Mouse (Mus musculus) hindbrain, embryonic 14.5 days (tissue): ENCODE measurements around the gene Rab7. TPM values are rescaled to one million over a fixed set of nuclear protein-coding genes. Genes with fewer than 3 reads are reported as not detected.
A peak's percentile ranks its signal among the peaks of the same experiment; 100 is the strongest.

ENCODE experiments used
- ATAC-seq: fragments of 200-750 bp; cut with Nextera tagmentation; 2 replicates; pipeline ENCODE4 v1.8.0; 2017; ENCODE audit warnings: moderate number of reproducible peaks, mild to moderate bottlenecking, moderate TSS enrichment, moderate library complexity; ENCODE audit not compliant: low FRiP score
- DNase-seq: peaks from one replicate; pipeline ENCODE4 v3.0.0-alpha.2; 2015; ENCODE audit warnings: low spot score
- H3K27ac ChIP-seq: fragments of 300-500 bp; sonication (generic); 2 replicates; pipeline ENCODE4 v1.5.1; 2014; ENCODE audit warnings: mild to moderate bottlenecking, moderate library complexity
- H3K27me3 ChIP-seq: fragments of 300-500 bp; sonication (generic); 2 replicates; pipeline ENCODE4 v1.6.1; 2014; ENCODE audit warnings: mild to moderate bottlenecking, low read length, mixed read lengths; ENCODE audit not compliant: control insufficient read depth, insufficient read depth
- H3K36me3 ChIP-seq: fragments of 300-500 bp; sonication (generic); replicated peaks from 2 replicates; pipeline ENCODE4 v1.6.1; 2014; ENCODE audit not compliant: control insufficient read depth, insufficient read depth
- H3K4me1 ChIP-seq: fragments of 300-500 bp; sonication (generic); replicated peaks from 2 replicates; pipeline ENCODE4 v1.6.1; 2014; ENCODE audit warnings: antibody characterized with exemption, low read length, mixed read lengths; ENCODE audit not compliant: control insufficient read depth, insufficient read depth
- H3K4me2 ChIP-seq: fragments of 300-500 bp; sonication (generic); replicated peaks from 2 replicates; pipeline ENCODE4 v1.6.1; 2014; ENCODE audit warnings: mild to moderate bottlenecking, moderate library complexity
- H3K4me3 ChIP-seq: fragments of 300-500 bp; sonication (generic); replicated peaks from 2 replicates; pipeline ENCODE4 v1.5.1; 2014; ENCODE audit warnings: mild to moderate bottlenecking, low read length
- H3K9ac ChIP-seq: fragments of 300-500 bp; sonication (generic); 2 replicates; pipeline ENCODE4 v1.6.1; 2014
- H3K9me3 ChIP-seq: fragments of 300-500 bp; sonication (generic); 2 replicates; pipeline ENCODE4 v1.6.1; 2016; ENCODE audit warnings: low read length; ENCODE audit not compliant: control insufficient read depth
- WGBS: fragments of 180-500 bp; shearing (Covaris S2); extraction: QIAGEN DNeasy Blood & Tissue Kit; methylation state at CpG from one replicate; pipeline ENCODE4 v1.1.7; 2014; 5-methylcytosine and 5-hydroxymethylcytosine counted together
- polyA plus RNA-seq: library from polyadenylated mRNA; unstranded; fragments of >200 nt; fragmentation: Nextera tagmentation; extraction: Ambion mirVana; gene quantifications from 2 replicates; pipeline ENCODE4 v1.2.1, GENCODE M21; 2014

The Rab7 gene
- polyA plus RNA-seq, 1 experiment from 2014 or later = 377 TPM

DNA sequence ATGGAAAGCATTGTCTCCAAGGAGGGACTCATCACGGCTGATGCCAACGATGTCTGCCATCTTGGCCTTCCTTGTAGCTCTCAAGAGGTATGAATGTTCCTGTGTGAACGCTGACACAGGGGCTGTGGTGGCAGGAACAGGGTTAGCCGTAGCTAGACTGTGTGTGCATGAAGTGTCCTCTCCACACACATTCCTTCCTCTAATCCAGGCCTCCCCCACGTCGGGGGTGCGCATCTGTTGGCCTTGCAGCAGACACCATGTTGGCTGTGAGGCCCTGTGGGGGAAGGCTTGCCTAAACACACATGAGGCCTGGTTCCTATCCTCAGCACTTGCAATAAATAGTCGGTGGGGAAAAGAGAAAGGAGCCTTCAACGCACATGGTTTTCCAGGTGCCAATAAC, 48.5 kb downstream of the Rab7 start:
- peaks cover 30% of the 10 kb centered on the region for H3K36me3 ChIP-seq
- peaks cover 28% of the 10 kb centered on the region for H3K4me1 ChIP-seq
- DNase-seq (no peak), ATAC-seq (no peak)
- no peak overlapping the region for H3K27ac ChIP-seq
- H3K4me3 ChIP-seq = no peak overlapping the region
- 94% methylated on average over 9 of the region's 9 CpGs for WGBS
- H3K9me3 ChIP-seq = no peaks in the 10 kb centered on the region
- no peak overlapping the region for H3K4me2 ChIP-seq
- H3K9ac ChIP-seq = no peak overlapping the region
- no peaks in the 10 kb centered on the region for H3K27me3 ChIP-seq

GRCm38 (mm10) chr6:87995519-87995918, 49.6 kb downstream of the Rab7 start:
- ATAC-seq = no peak
- Histone ChIP-seq H3K27me3 (no peaks in the 10 kb centered on the region), H3K36me3 (peaks cover 19% of the 10 kb centered on the region), H3K4me3 (no peak overlapping the region), H3K4me1 (peaks cover 28% of the 10 kb centered on the region), H3K9ac (no peak overlapping the region), H3K4me2 (no peak overlapping the region), H3K27ac (no peak overlapping the region), H3K9me3 (no peaks in the 10 kb centered on the region)
- 87% methylated on average over 4 of the region's 4 CpGs for WGBS
- DNase-seq = no peak

GRCm38 (mm10) chr6:87993790-87994571, 51.1 kb downstream of the Rab7 start:
- Histone ChIP-seq H3K36me3 (peaks cover 5% of the 10 kb centered on the region), H3K27ac (peak overlapping the region; percentile 74), H3K27me3 (no peaks in the 10 kb centered on the region), H3K9ac (peak overlapping the region; percentile 41), H3K4me2 (peak overlapping the region; percentile 39), H3K4me1 (peaks cover 28% of the 10 kb centered on the region), H3K9me3 (no peaks in the 10 kb centered on the region), H3K4me3 (peak overlapping the region; percentile 5)
- ATAC-seq (peak; percentile 84), DNase-seq (peak; percentile 67)
- WGBS = 5% methylated on average over 18 of the region's 18 CpGs

GRCm38 (mm10) chr6:87992733-87993132, 52.3 kb downstream of the Rab7 start:
- H3K4me3 ChIP-seq = no peak overlapping the region
- DNase-seq (peak; percentile 38), ATAC-seq (no peak)
- no peaks in the 10 kb centered on the region; the same call in 1 of the 2 replicates for H3K36me3 ChIP-seq
- no peak overlapping the region for H3K9ac ChIP-seq
- WGBS = 8% methylated on average over 6 of the region's 6 CpGs
- peaks cover 28% of the 10 kb centered on the region for H3K4me1 ChIP-seq
- H3K4me2 ChIP-seq = no peak overlapping the region
- H3K9me3 ChIP-seq = no peaks in the 10 kb centered on the region
- no peak overlapping the region for H3K27ac ChIP-seq
- no peaks in the 10 kb centered on the region for H3K27me3 ChIP-seq

DNA sequence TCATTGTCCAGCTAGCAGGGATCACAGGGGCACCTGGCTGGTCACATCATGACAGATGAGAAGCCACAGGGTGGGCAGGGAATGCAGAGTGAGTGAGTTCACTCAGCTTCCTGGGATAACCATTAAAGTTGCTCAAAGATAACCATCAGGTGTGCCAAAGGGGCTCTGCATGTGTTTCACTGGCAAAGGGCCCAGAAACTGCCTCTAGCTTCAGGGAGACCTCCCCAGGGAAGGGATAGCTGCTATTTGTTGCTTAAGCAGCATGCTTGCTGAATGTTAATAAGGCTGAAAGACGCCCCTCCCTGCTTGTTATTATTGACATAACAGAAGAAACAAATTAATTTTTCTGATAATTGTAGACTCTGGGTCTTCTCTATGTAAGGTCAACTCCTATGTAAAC, 53.2 kb downstream of the Rab7 start:
- peak; percentile 44 for DNase-seq
- H3K4me1 ChIP-seq = peaks cover 28% of the 10 kb centered on the region
- no peak overlapping the region for H3K27ac ChIP-seq
- H3K4me3 ChIP-seq = no peak overlapping the region
- H3K9me3 ChIP-seq = no peaks in the 10 kb centered on the region
- H3K27me3 ChIP-seq = no peaks in the 10 kb centered on the region
- 44% methylated on average over 1 of the region's 1 CpGs for WGBS
- H3K36me3 ChIP-seq = no peaks in the 10 kb centered on the region; the same call in 1 of the 2 replicates
- no peak overlapping the region for H3K4me2 ChIP-seq
- no peak for ATAC-seq
- H3K9ac ChIP-seq = no peak overlapping the region

- WGBS = 64% methylated on average over 4 of the region's 4 CpGs
- no peak overlapping the region for H3K4me2 ChIP-seq
- DNase-seq (no peak), ATAC-seq (no peak)
- no peaks in the 10 kb centered on the region for H3K27me3 ChIP-seq
- H3K27ac ChIP-seq = no peak overlapping the region
- no peaks in the 10 kb centered on the region for H3K9me3 ChIP-seq
- H3K4me1 ChIP-seq = peaks cover 28% of the 10 kb centered on the region
- H3K9ac ChIP-seq = no peak overlapping the region
- H3K36me3 ChIP-seq = peaks cover 5% of the 10 kb centered on the region; the same call in 1 of the 2 replicates
- H3K4me3 ChIP-seq = no peak overlapping the region
Observed at GRCm38 (mm10) chr6:87991216-87991615, 53.9 kb downstream of the Rab7 start.

DNA sequence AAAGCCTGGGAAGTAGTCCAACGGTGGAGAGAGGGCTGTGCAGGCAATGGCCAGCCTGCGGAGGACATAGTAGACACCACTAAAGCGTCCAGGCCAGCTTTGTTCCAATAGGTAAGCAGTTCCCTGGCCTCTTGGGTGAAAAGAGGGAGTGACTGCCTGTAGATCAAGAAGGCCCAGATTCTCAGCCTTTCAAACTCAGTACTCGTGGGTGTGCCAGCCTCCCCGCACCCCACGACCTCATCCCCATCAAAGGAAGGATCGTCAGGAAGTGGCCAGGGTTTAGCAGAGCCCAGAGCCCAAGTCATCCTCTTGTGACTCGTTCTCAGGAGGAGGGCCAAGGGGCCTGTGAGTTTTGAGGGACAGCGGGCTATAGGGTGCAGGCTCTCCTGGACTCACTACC, 62.6 kb downstream of the Rab7 start:
- Histone ChIP-seq H3K9me3 (no peaks in the 10 kb centered on the region), H3K36me3 (peaks cover 29% of the 10 kb centered on the region), H3K9ac (peak overlapping the region; percentile 94; the same call in 1 of the 2 replicates), H3K27me3 (no peaks in the 10 kb centered on the region), H3K27ac (peak overlapping the region; percentile 92; the same call in 1 of the 2 replicates), H3K4me1 (peaks cover 16% of the 10 kb centered on the region), H3K4me3 (peak overlapping the region; percentile 97), H3K4me2 (peak overlapping the region; percentile 73)
- ATAC-seq = no peak
- WGBS = 71% methylated on average over 9 of the region's 9 CpGs
- DNase-seq = no peak

DNA sequence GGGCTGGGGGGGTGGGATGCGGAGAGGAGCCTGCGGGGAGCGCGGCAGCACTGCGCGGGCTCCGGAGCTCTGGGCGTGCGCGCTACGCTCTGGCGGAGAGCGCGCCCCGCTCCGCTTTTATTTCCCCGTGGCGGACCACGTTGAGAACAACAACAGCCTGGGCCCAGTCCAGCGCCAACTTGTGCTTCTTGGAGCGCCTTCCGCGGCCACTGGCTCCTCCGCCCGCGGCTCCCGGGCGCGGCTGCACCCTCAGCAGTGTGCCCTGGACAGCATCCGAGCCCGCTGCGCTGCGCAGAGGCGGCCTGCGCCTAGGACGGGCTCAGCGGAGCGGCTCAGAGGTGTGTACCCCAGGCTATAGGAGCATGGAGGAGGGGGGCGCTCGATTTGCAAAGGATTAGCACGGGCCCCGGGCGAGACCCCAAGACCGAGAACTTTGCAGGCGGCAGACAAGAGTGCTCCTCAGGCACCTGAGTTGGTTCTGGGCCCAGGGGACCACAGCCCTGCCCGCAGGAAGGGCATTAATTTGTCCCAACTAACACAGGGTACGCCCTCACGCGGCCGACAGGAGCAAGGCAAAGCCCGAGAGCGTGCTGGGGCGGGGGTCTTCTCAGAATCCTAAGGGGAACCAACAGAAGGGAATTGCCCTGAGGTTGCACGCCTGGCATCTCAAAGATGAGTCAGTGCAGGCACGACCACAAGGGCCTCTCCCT, 63.4 kb downstream of the Rab7 start, which contains the start of gene H1fx:
Gene H1fx (minus strand): TSS at position 91 of the 710 bp plus-strand sequence.
- Histone ChIP-seq H3K27me3 (no peaks in the 10 kb centered on the region), H3K9me3 (no peaks in the 10 kb centered on the region), H3K36me3 (peaks cover 29% of the 10 kb centered on the region), H3K9ac (peak within 1 kb of the TSS; percentile 94), H3K4me1 (peaks cover 16% of the 10 kb centered on the region), H3K4me3 (peak within 1 kb of the TSS; percentile 97), H3K27ac (peak within 1 kb of the TSS; percentile 92), H3K4me2 (peak within 1 kb of the TSS; percentile 73)
- under 1% methylated on average over 35 of the region's 55 CpGs for WGBS
- peak; percentile 93 for DNase-seq
- ATAC-seq = peak; percentile 81

DNA sequence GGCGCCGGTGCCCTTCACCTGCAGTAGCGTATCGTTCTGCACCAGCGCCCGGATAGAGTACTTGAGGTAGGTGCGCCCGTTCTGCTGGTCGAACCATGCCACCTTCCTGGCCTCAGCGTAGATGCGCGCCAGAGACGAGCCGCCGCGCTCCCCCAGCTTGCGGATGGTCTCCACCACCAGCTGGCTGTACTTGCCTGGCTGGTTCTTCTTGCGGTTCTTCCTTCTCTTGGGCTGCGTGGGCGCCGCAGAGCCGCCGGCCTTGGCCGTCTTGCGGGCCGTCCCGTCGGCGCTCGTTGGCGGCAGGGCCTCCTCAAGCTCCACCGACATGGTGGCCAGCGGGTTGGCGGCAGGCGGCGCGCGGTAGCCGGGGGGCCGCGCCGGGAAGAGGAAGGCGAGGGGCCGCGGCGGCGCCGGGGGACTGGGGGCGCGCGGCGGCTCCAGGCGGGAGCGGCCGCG, 64.0 kb downstream of the Rab7 start:
- Histone ChIP-seq H3K9ac (peak overlapping the region; percentile 94), H3K4me2 (peak overlapping the region; percentile 73), H3K9me3 (no peaks in the 10 kb centered on the region), H3K36me3 (peaks cover 22% of the 10 kb centered on the region), H3K4me1 (peaks cover 16% of the 10 kb centered on the region), H3K27me3 (no peaks in the 10 kb centered on the region), H3K4me3 (peak overlapping the region; percentile 97), H3K27ac (peak overlapping the region; percentile 92)
- ATAC-seq (peak; percentile 16; the same call in 1 of the 2 replicates), DNase-seq (peak; percentile 40)
- under 1% methylated on average over 52 of the region's 56 CpGs for WGBS
